Mouse (Mus musculus): ENCODE data around the gene Ptcd3. TPM values are rescaled to one million over a fixed set of nuclear protein-coding genes. Genes with fewer than 3 reads are reported as not detected.

The Ptcd3 gene
- total and polyA plus RNA-seq, 2 experiments from 2014 or later, result 84.8 to 95.6 TPM

DNA sequence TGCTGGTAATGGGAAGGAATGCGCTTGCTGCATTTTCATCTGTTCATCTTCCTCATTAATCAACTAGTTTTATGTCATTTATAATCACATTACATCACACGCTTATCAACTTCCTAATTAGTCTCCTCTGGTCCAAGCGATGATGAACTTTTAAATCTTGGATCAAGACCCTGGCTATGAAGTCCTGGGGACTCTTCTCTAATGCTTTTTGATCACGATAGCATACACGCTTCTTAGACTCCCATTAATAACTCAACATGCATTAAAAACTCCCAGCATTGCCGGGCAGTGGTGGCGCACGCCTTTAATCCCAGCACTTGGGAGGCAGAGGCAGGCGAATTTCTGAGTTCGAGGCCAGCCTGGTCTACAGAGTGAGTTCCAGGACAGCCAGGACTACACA, 834 bp upstream of the Ptcd3 start:
- peak overlapping the region; percentile 76 for H3K9ac ChIP-seq (replicated peaks; ENCODE audit: low read depth, low read length)
- H3K36me3 ChIP-seq (replicated peaks; ENCODE audit: control insufficient read depth, insufficient read depth, low read length), result peaks cover 17% of the 10 kb centered on the region
- TF ChIP-seq EP300 (IDR thresholded peaks at IDR 0.05; ENCODE audit: low read depth), result no peak
- TF ChIP-seq CTCF (IDR thresholded peaks at IDR 0.05; ENCODE audit: low read depth), result no peak
- peak overlapping the region; percentile 50 for H3K27ac ChIP-seq (ENCODE audit: low read depth)
- peak overlapping the region; percentile 81 for H3K4me3 ChIP-seq (ENCODE audit: low read depth, low read length)
- H3K4me1 ChIP-seq (ENCODE audit: control insufficient read depth, insufficient read depth), result peaks cover 27% of the 10 kb centered on the region
- H3K27me3 ChIP-seq (ENCODE audit: control insufficient read depth, insufficient read depth, low read length), result no peaks in the 10 kb centered on the region
- 22% methylated on average over 10 of the region's 10 CpGs for WGBS
- no peaks in the 10 kb centered on the region for H3K9me3 ChIP-seq (replicated peaks; ENCODE audit: control insufficient read depth, low read length)
- DNase-seq (ENCODE audit: low spot score) (no peak), ATAC-seq (ENCODE audit: insufficient read depth, low read depth) (no peak)
- peak overlapping the region; percentile 77 for H3K4me2 ChIP-seq (ENCODE audit: low read depth, low read length)

DNA sequence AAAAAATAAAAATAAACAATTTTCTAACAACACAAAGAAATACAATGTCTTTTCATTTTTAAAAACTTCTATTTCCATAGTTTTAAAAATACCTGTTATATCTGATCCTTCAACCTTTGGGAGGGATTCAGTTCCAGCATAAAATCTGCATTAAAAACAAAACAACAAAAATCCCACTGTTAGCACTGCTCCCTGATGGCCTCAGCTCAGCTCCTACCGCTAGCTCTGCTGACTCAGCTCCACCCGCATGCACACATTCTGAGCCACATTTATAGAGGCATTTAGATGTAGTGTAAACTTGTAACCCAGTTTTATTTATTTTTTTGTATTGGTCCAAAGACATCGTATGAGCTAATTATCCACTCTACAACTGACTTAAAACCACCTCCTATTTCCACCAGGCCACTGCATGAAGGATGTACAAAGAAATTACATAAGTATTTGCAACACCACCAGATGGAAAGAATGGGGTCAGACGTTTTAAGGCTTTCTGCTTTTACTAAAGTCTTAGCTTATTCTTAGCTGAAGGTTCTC, 781 bp downstream of the Ptcd3 start:
- H3K4me2 ChIP-seq (ENCODE audit: low read depth, low read length), result peak overlapping the region; percentile 77
- 6% methylated on average over 4 of the region's 4 CpGs for WGBS
- H3K4me1 ChIP-seq (ENCODE audit: control insufficient read depth, insufficient read depth), result peaks cover 25% of the 10 kb centered on the region
- ATAC-seq (ENCODE audit: insufficient read depth, low read depth) (no peak), DNase-seq (ENCODE audit: low spot score) (no peak)
- no peaks in the 10 kb centered on the region for H3K9me3 ChIP-seq (replicated peaks; ENCODE audit: control insufficient read depth, low read length)
- H3K27me3 ChIP-seq (ENCODE audit: control insufficient read depth, insufficient read depth, low read length), result no peaks in the 10 kb centered on the region
- no peak overlapping the region for H3K27ac ChIP-seq (ENCODE audit: low read depth)
- TF ChIP-seq CTCF (IDR thresholded peaks at IDR 0.05; ENCODE audit: low read depth) (no peak), EP300 (IDR thresholded peaks at IDR 0.05; ENCODE audit: low read depth) (no peak)
- H3K4me3 ChIP-seq (ENCODE audit: low read depth, low read length), result peak overlapping the region; percentile 81
- H3K36me3 ChIP-seq (replicated peaks; ENCODE audit: control insufficient read depth, insufficient read depth, low read length), result peaks cover 31% of the 10 kb centered on the region
- H3K9ac ChIP-seq (replicated peaks; ENCODE audit: low read depth, low read length), result peak overlapping the region; percentile 76

DNA sequence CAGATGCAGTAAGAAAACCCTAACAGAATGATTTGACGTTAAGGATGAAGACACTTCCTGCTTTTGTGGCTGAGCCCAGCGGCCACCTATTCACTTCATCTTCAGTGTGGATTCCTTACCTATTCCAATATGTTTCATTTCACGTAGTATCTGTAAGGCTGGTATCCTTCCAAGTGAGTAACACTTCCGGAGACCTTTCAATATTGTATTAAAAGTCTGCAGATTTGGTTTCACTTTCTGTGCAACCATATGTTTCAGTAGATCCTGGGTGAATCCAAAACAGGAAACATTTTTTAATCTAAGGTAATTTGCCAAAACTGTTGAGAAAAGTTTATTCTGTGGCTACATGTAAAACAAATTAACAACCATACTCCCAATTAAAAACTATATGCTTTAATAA, 15.3 kb downstream of the Ptcd3 start:
- Histone ChIP-seq H3K27me3 (ENCODE audit: control insufficient read depth, insufficient read depth, low read length) (no peaks in the 10 kb centered on the region), H3K4me1 (ENCODE audit: control insufficient read depth, insufficient read depth) (no peaks in the 10 kb centered on the region), H3K9ac (replicated peaks; ENCODE audit: low read depth, low read length) (no peak overlapping the region), H3K4me2 (ENCODE audit: low read depth, low read length) (no peak overlapping the region), H3K9me3 (replicated peaks; ENCODE audit: control insufficient read depth, low read length) (no peaks in the 10 kb centered on the region), H3K4me3 (ENCODE audit: low read depth, low read length) (no peak overlapping the region), H3K27ac (ENCODE audit: low read depth) (no peak overlapping the region), H3K36me3 (replicated peaks; ENCODE audit: control insufficient read depth, insufficient read depth, low read length) (peaks cover 95% of the 10 kb centered on the region)
- no peak for TF ChIP-seq EP300 (IDR thresholded peaks at IDR 0.05; ENCODE audit: low read depth)
- no peak for TF ChIP-seq CTCF (IDR thresholded peaks at IDR 0.05; ENCODE audit: low read depth)
- WGBS, result 90% methylated on average over 4 of the region's 4 CpGs
- DNase-seq (ENCODE audit: low spot score), result no peak
- ATAC-seq (ENCODE audit: insufficient read depth, low read depth), result no peak

DNA sequence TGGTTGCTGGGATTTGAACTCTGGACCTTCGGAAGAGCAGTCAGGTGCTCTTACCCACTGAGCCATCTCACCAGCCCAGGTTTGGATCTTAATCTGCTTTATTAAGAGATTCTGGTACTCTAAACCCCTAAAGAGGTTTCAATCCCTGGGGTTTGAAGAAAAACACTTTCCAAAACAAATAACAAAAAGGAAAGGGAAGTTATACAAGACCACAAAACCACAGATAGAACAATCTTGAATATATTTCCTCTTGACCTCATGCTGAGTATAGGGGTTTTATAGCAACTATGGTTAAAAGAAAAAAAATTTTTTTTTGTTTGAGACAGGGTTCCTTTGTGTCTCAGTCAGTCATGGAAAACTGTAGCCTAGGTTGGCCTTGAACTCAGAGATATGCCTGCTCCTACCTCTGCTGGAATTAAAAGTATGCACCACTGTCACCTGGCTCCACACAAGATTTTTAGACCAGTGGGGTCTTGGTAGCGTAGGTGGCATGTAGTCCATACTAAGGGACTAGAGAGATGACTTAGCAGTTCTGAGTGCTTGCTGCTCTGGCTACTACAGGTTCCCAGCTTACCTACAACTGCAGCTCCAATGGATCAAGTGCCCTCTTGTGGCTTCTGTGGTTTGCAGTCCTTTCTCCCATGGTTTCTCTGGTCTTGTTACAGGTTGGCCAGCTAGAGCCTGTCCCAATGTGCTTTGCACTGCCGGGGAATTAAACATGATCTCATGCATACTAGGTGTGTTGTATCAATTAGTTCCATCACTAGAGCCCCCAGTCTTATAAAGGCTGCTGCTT, 30.4 kb downstream of the Ptcd3 start:
- TF ChIP-seq EP300 (IDR thresholded peaks at IDR 0.05; ENCODE audit: low read depth), result no peak
- TF ChIP-seq CTCF (IDR thresholded peaks at IDR 0.05; ENCODE audit: low read depth), result no peak

DNA sequence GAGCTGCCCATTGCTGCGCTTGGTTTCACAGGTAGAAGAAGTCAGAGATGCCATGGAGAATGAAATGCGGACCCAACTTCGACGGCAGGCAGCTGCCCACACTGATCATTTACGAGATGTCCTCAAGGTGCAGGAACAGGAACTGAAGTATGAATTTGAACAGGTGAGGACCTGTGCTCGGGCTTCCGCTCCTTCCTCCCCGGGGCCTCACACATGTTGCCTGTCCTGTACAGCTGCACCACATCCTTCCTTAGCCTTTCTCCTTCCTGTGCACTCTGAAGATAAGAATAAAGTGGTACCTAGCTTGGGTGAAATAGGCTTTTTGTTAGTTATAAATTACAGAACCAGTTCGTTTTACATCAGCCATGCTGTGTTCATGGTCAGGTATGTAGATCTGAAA, 37.2 kb downstream of the Ptcd3 start:
- Histone ChIP-seq H3K9ac (replicated peaks; ENCODE audit: low read depth, low read length) (no peak overlapping the region), H3K9me3 (replicated peaks; ENCODE audit: control insufficient read depth, low read length) (no peaks in the 10 kb centered on the region), H3K4me2 (ENCODE audit: low read depth, low read length) (no peak overlapping the region), H3K4me1 (ENCODE audit: control insufficient read depth, insufficient read depth) (no peaks in the 10 kb centered on the region), H3K36me3 (replicated peaks; ENCODE audit: control insufficient read depth, insufficient read depth, low read length) (peaks cover 87% of the 10 kb centered on the region), H3K27ac (ENCODE audit: low read depth) (no peak overlapping the region), H3K27me3 (ENCODE audit: control insufficient read depth, insufficient read depth, low read length) (no peaks in the 10 kb centered on the region), H3K4me3 (ENCODE audit: low read depth, low read length) (no peak overlapping the region)
- TF ChIP-seq EP300 (IDR thresholded peaks at IDR 0.05; ENCODE audit: low read depth) (no peak), CTCF (IDR thresholded peaks at IDR 0.05; ENCODE audit: low read depth) (no peak)
- no peak for ATAC-seq (ENCODE audit: insufficient read depth, low read depth)
- WGBS, result 87% methylated on average over 9 of the region's 9 CpGs
- DNase-seq (ENCODE audit: low spot score), result no peak

More for the DNA sequence above, 30.4 kb downstream of the Ptcd3 start:
- H3K9ac ChIP-seq (replicated peaks; ENCODE audit: low read depth, low read length), result no peak overlapping the region
- peaks cover 80% of the 10 kb centered on the region for H3K36me3 ChIP-seq (replicated peaks; ENCODE audit: control insufficient read depth, insufficient read depth, low read length)
- no peak overlapping the region for H3K4me3 ChIP-seq (ENCODE audit: low read depth, low read length)
- H3K9me3 ChIP-seq (replicated peaks; ENCODE audit: control insufficient read depth, low read length), result no peaks in the 10 kb centered on the region
- no peak overlapping the region for H3K27ac ChIP-seq (ENCODE audit: low read depth)
- ATAC-seq (ENCODE audit: insufficient read depth, low read depth) (no peak), DNase-seq (ENCODE audit: low spot score) (no peak)
- H3K4me1 ChIP-seq (ENCODE audit: control insufficient read depth, insufficient read depth), result no peaks in the 10 kb centered on the region
- no peaks in the 10 kb centered on the region for H3K27me3 ChIP-seq (ENCODE audit: control insufficient read depth, insufficient read depth, low read length)
- H3K4me2 ChIP-seq (ENCODE audit: low read depth, low read length), result no peak overlapping the region
- 92% methylated on average over 3 of the region's 3 CpGs for WGBS

All from heart, postnatal 0 days (tissue).